Mouse (Mus musculus) midbrain, postnatal 0 days (tissue): Measurements from ENCODE around the gene Ina. TPM values are rescaled to one million over a fixed set of nuclear protein-coding genes. Genes with fewer than 3 reads are reported as not detected.

Experiments
- ATAC-seq: fragments of 200-750 bp; cut with Nextera tagmentation; 2 replicates; pipeline ENCODE4 v1.8.0; 2017; ENCODE audit warnings: moderate number of reproducible peaks, mild to moderate bottlenecking, moderate TSS enrichment, moderate library complexity; ENCODE audit not compliant: low FRiP score
- DNase-seq: peaks from one replicate; pipeline ENCODE4 v3.0.0-alpha.2; 2015; ENCODE audit warnings: low spot score
- H3K27ac ChIP-seq: fragments of 300-500 bp; sonication (generic); 2 replicates; pipeline ENCODE4 v1.5.1; 2014; ENCODE audit warnings: low read depth, mild to moderate bottlenecking, low read length, mixed read lengths
- H3K27me3 ChIP-seq: fragments of 300-500 bp; sonication (generic); 2 replicates; pipeline ENCODE4 v1.6.1; 2014; ENCODE audit warnings: low read length, control low read depth, mixed read lengths; ENCODE audit not compliant: insufficient read depth
- H3K36me3 ChIP-seq: fragments of 300-500 bp; sonication (generic); 2 replicates; pipeline ENCODE4 v1.6.1; 2014; ENCODE audit warnings: low read length, control low read depth, mixed read lengths; ENCODE audit not compliant: insufficient read depth
- H3K4me1 ChIP-seq: fragments of 300-500 bp; sonication (generic); 2 replicates; pipeline ENCODE4 v1.6.1; 2014; ENCODE audit warnings: mild to moderate bottlenecking, control low read depth, antibody characterized with exemption, low read length, mixed read lengths; ENCODE audit not compliant: insufficient read depth
- H3K4me2 ChIP-seq: fragments of 300-500 bp; sonication (generic); 2 replicates; pipeline ENCODE4 v1.6.1; 2014; ENCODE audit warnings: low read depth, mild to moderate bottlenecking, low read length, mixed read lengths; ENCODE audit not compliant: poor library complexity, severe bottlenecking
- H3K4me3 ChIP-seq: fragments of 300-500 bp; sonication (generic); 2 replicates; pipeline ENCODE4 v1.5.1; 2014; ENCODE audit warnings: low read depth, mild to moderate bottlenecking, low read length, moderate library complexity
- H3K9ac ChIP-seq: fragments of 300-500 bp; sonication (generic); replicated peaks from 2 replicates; pipeline ENCODE4 v1.6.1; 2014; ENCODE audit warnings: mild to moderate bottlenecking, low read length, moderate library complexity, mixed read lengths; ENCODE audit not compliant: poor library complexity, severe bottlenecking
- H3K9me3 ChIP-seq: fragments of 300-500 bp; sonication (generic); 2 replicates; pipeline ENCODE4 v1.6.1; 2016; ENCODE audit warnings: low read length, control low read depth
- CTCF ChIP-seq: IDR thresholded peaks from 2 replicates; pipeline ENCODE4 v1.5.1; 2016; ENCODE audit warnings: antibody characterized with exemption, mild to moderate bottlenecking
- WGBS: fragments of 180-500 bp; shearing (Covaris S2); extraction: QIAGEN DNeasy Blood & Tissue Kit; methylation state at CpG from one replicate; pipeline ENCODE4 v1.1.7; 2014; 5-methylcytosine and 5-hydroxymethylcytosine counted together
- polyA plus RNA-seq: library from polyadenylated mRNA; unstranded; fragments of >200 nt; fragmentation: Nextera tagmentation; extraction: Ambion mirVana; gene quantifications from 2 replicates; pipeline ENCODE4 v1.2.1, GENCODE M21; 2015
- total RNA-seq: library from RNA; depleted of rRNA; stranded (reverse); fragments of >200 nt; gene quantifications from 2 replicates; pipeline ENCODE4 v1.2.3, GENCODE M21; 2014

Ina gene
- total and polyA plus RNA-seq, 2 experiments from 2014 or later, result 229 to 310 TPM

DNA sequence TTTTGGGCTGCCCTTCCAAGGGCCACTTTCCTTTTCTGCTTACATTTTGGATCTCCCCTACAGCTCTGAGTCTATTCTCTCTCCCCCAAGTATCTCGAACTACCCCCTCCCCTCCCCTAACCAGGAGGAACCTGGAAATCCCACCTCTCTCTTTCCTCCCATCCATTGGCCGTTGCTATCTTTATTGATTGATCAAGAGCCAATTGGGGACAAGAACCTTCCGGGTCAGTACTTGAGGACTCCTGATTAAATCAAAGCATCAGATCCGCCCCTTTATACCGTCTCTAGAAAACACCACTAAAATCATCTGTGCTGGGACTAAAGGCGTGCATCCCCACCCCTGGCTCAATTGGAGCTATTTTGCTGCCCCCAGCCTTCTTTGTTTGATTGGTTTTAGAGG, 33.0 kb upstream of the Ina start:
- H3K9me3 ChIP-seq, result no peaks in the 10 kb centered on the region
- H3K27me3 ChIP-seq, result no peaks in the 10 kb centered on the region
- 0 out of 2 replicates have a peak, but pooled peaks cover 4% of the 10 kb centered on the region for H3K4me1 ChIP-seq
- H3K4me2 ChIP-seq, result no peak overlapping the region
- DNase-seq, result no peak
- WGBS, result 38% methylated on average over 6 of the region's 6 CpGs
- no peak overlapping the region for H3K27ac ChIP-seq
- TF ChIP-seq CTCF, result no peak
- no peak overlapping the region for H3K9ac ChIP-seq
- no peaks in the 10 kb centered on the region for H3K36me3 ChIP-seq
- ATAC-seq, result no peak
- no peak overlapping the region for H3K4me3 ChIP-seq

DNA sequence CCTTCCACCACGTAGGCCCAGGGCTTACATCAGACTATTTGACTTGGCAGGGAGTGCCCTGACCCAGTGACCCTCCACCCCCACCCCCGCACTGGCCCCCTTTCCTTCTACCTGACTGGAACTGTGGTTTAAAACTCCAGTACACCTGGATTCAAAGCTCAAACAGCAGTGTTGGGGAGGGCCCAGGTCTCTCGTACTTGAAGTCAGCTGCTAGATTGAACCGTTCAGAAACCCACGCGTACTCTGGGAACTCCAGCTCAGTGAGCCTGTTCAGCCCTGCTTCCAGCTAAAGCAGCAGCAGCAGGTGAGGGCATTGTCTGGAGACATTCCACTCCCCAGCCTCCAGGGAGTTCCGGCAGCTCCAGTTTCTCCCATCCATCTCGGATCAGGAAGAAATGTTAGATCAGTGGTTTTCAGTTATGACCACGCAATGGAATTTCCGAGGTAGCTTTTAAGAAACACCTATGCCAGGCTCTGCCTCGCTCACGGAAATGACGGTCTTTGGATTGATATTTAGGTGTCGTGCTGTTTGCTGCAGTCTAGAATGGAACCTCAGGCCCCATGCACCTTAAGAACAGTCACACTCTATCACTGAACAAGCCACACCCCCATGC, 31.0 kb upstream of the Ina start:
- Histone ChIP-seq H3K4me1 (0 out of 2 replicates have a peak, but pooled peaks cover 4% of the 10 kb centered on the region), H3K27ac (no peak overlapping the region), H3K4me3 (no peak overlapping the region), H3K27me3 (no peaks in the 10 kb centered on the region), H3K4me2 (no peak overlapping the region), H3K36me3 (no peaks in the 10 kb centered on the region), H3K9me3 (no peaks in the 10 kb centered on the region), H3K9ac (no peak overlapping the region)
- ATAC-seq (no peak), DNase-seq (no peak)
- TF ChIP-seq CTCF, result no peak
- WGBS, result 52% methylated on average over 14 of the region's 14 CpGs

DNA sequence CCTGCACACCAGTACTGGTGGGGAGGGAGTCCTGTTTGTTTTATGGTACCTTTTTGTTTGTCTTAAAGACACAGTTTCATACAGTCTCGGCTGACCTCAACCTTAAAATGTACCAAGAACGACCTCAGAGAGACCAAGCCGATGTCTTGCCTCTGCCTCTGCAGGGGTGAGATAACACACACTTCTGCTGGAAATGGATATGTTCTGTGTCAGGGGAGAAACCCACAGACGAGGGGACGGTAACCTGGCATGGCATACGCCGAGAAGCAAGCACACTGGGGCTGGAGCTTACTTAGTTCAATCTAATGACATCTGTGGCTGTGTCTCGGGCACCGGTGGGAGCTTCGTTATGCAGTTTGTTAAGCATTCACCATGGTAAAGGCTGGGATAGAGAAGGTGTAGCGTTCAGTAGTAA, 30.5 kb upstream of the Ina start:
- DNase-seq (no peak), ATAC-seq (no peak)
- H3K27me3 ChIP-seq, result no peaks in the 10 kb centered on the region
- H3K4me1 ChIP-seq, result 0 out of 2 replicates have a peak, but pooled peaks cover 4% of the 10 kb centered on the region
- no peaks in the 10 kb centered on the region for H3K9me3 ChIP-seq
- no peak overlapping the region for H3K4me2 ChIP-seq
- TF ChIP-seq CTCF, result no peak
- no peaks in the 10 kb centered on the region for H3K36me3 ChIP-seq
- H3K9ac ChIP-seq, result no peak overlapping the region
- H3K4me3 ChIP-seq, result no peak overlapping the region
- no peak overlapping the region for H3K27ac ChIP-seq
- whole genome bisulfite sequencing, result 50% methylated on average over 11 of the region's 11 CpGs

DNA sequence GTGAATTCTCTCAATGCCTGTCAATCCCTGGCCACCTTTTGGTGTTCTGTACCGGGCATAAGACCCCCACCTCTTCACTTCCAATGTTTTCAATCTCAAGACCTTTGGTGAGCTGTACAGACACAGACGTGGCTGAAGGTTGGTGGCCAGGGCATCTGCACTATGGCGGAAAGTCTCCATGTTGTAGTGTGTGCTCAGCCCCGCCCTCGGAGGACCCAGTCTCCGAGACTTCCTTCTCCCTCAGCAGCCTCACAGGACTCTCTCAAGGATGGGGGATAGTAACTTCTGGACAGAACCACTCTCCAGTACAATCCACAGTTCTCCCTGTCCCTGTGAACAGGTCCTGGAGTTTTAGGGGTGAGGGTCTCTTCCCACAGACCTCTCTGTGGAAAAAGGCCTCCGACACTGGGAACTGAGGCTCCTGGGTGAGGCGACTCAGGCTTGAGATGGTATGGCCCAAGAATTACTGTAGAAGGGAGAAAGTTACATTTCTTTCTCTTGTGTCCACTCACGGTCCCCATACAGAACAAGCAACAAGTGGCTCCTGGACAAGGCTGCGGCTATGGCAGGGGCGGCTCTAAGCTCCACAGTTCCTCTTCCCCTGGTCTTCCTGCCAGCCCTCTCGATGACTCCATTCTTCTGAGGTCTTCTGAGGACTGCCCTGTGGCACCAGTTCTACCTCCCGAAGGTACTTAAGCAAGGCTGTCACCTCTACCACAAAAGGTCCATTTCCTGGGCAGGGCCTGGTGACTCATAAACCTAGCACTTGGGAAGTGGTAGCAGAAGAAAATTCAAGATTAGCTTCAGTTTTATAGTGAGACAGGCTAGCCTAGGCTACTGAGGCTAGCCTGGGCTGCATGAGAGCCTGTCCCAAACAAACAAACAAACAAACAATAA, 29.5 kb upstream of the Ina start:
- ATAC-seq (no peak), DNase-seq (no peak)
- no peaks in the 10 kb centered on the region for H3K36me3 ChIP-seq
- no peak overlapping the region for H3K27ac ChIP-seq
- no peaks in the 10 kb centered on the region for H3K9me3 ChIP-seq
- 0 out of 2 replicates have a peak, but pooled peaks cover 4% of the 10 kb centered on the region for H3K4me1 ChIP-seq
- no peak overlapping the region for H3K4me2 ChIP-seq
- H3K4me3 ChIP-seq, result no peak overlapping the region
- H3K9ac ChIP-seq, result no peak overlapping the region
- 89% methylated on average over 13 of the region's 13 CpGs for WGBS
- no peaks in the 10 kb centered on the region for H3K27me3 ChIP-seq
- no peak for TF ChIP-seq CTCF

DNA sequence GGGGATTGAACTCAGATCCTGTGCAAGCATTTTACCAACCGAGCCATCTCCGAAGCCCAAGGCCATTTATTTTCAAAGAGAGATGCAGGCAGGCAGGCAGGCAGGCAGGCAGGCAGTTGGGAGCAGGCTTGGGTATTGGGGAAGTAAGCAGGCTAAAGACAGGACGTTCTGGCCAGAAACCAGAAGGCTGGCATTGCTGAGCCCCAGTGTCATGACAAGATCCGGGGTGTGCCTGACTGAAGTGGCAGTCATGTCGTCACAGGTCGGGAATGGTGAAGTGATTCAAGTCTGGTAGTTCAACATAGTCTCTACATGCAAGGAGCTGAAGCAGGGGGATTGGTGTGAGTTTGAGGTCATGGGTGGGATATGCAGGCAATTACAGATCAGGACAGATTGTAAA, 26.9 kb upstream of the Ina start:
- H3K4me3 ChIP-seq, result no peak overlapping the region
- ATAC-seq, result no peak
- DNase-seq, result no peak
- WGBS, result 77% methylated on average over 6 of the region's 6 CpGs
- no peak overlapping the region for H3K4me2 ChIP-seq
- TF ChIP-seq CTCF, result no peak
- H3K27ac ChIP-seq, result no peak overlapping the region
- no peaks in the 10 kb centered on the region for H3K9me3 ChIP-seq
- no peaks in the 10 kb centered on the region for H3K36me3 ChIP-seq
- 0 out of 2 replicates have a peak, but pooled peaks cover 4% of the 10 kb centered on the region for H3K4me1 ChIP-seq
- H3K27me3 ChIP-seq, result no peaks in the 10 kb centered on the region
- no peak overlapping the region for H3K9ac ChIP-seq
